Mouse (Mus musculus): ENCODE data around the gene Zfp36. TPM values are rescaled to one million over a fixed set of nuclear protein-coding genes. Genes with fewer than 3 reads are reported as not detected.
A peak's percentile ranks its signal among the peaks of the same experiment; 100 is the strongest.

Zfp36 gene
- polyA plus RNA-seq (2016; fragmentation: Nextera tagmentation; extraction: Ambion mirVana) = 4.5 TPM in 2 replicates

- Histone ChIP-seq H3K27ac (peak within 1 kb of the TSS; percentile 90), H3K27me3 (ENCODE audit: poor library complexity, severe bottlenecking) (peaks cover 14% of the 10 kb centered on the region), H3K9me3 (no peaks in the 10 kb centered on the region), H3K4me3 (peak within 1 kb of the TSS; percentile 69), H3K4me1 (peaks cover 81% of the 10 kb centered on the region), H3K36me3 (replicated peaks) (peaks cover 16% of the 10 kb centered on the region)
- 57% methylated on average over 17 of the region's 17 CpGs for WGBS
- no peak for DNase-seq (ENCODE audit: extremely low spot score, low spot score)
These were observed at the start of gene Zfp36 for GRCm38 (mm10) chr7:28380237-28381016. Gene Zfp36 (minus strand): TSS chr7:28380253.

GRCm38 (mm10) chr7:28427738-28428137 is 47.7 kb upstream of the Zfp36 start:
- Histone ChIP-seq H3K27me3 (ENCODE audit: poor library complexity, severe bottlenecking) (no peaks in the 10 kb centered on the region), H3K27ac (no peak overlapping the region), H3K9me3 (no peaks in the 10 kb centered on the region), H3K36me3 (replicated peaks) (peaks cover 84% of the 10 kb centered on the region), H3K4me3 (no peak overlapping the region), H3K4me1 (peaks cover 3% of the 10 kb centered on the region; the same call in 1 of the 2 replicates)
- DNase-seq (ENCODE audit: extremely low spot score, low spot score) = no peak

GRCm38 (mm10) chr7:28423018-28423417 is 43.0 kb upstream of the Zfp36 start:
- H3K9me3 ChIP-seq = no peaks in the 10 kb centered on the region
- WGBS = 95% methylated on average over 1 of the region's 1 CpGs
- H3K4me3 ChIP-seq = no peak overlapping the region
- H3K36me3 ChIP-seq (replicated peaks) = peaks cover 90% of the 10 kb centered on the region
- H3K4me1 ChIP-seq = no peaks in the 10 kb centered on the region
- H3K27ac ChIP-seq = no peak overlapping the region
- H3K27me3 ChIP-seq (ENCODE audit: poor library complexity, severe bottlenecking) = no peaks in the 10 kb centered on the region
- DNase-seq (ENCODE audit: extremely low spot score, low spot score) = no peak

GRCm38 (mm10) chr7:28419416-28419815 is 39.4 kb upstream of the Zfp36 start:
- DNase-seq (ENCODE audit: extremely low spot score, low spot score) = no peak
- H3K36me3 ChIP-seq (replicated peaks) = peaks cover 100% of the 10 kb centered on the region
- WGBS = 97% methylated on average over 2 of the region's 2 CpGs

GRCm38 (mm10) chr7:28418096-28418670 is 38.1 kb upstream of the Zfp36 start:
- 88% methylated on average over 8 of the region's 8 CpGs for WGBS
- Histone ChIP-seq H3K27me3 (ENCODE audit: poor library complexity, severe bottlenecking) (no peaks in the 10 kb centered on the region), H3K36me3 (replicated peaks) (peaks cover 100% of the 10 kb centered on the region), H3K9me3 (no peaks in the 10 kb centered on the region), H3K4me3 (no peak overlapping the region), H3K27ac (no peak overlapping the region), H3K4me1 (no peaks in the 10 kb centered on the region)
- DNase-seq (ENCODE audit: extremely low spot score, low spot score) = no peak

More at GRCm38 (mm10) chr7:28419416-28419815, 39.4 kb upstream of the Zfp36 start:
- Histone ChIP-seq H3K4me3 (no peak overlapping the region), H3K27ac (no peak overlapping the region), H3K27me3 (ENCODE audit: poor library complexity, severe bottlenecking) (no peaks in the 10 kb centered on the region), H3K4me1 (no peaks in the 10 kb centered on the region), H3K9me3 (no peaks in the 10 kb centered on the region)

GRCm38 (mm10) chr7:28417368-28417767 is 37.3 kb upstream of the Zfp36 start:
- Histone ChIP-seq H3K9me3 (no peaks in the 10 kb centered on the region), H3K27me3 (ENCODE audit: poor library complexity, severe bottlenecking) (no peaks in the 10 kb centered on the region), H3K4me1 (no peaks in the 10 kb centered on the region), H3K27ac (no peak overlapping the region), H3K4me3 (no peak overlapping the region), H3K36me3 (replicated peaks) (peaks cover 100% of the 10 kb centered on the region)
- DNase-seq (ENCODE audit: extremely low spot score, low spot score) = no peak

GRCm38 (mm10) chr7:28412826-28413225 is 32.8 kb upstream of the Zfp36 start:
- H3K4me1 ChIP-seq = no peaks in the 10 kb centered on the region
- H3K4me3 ChIP-seq = no peak overlapping the region
- H3K36me3 ChIP-seq (replicated peaks) = peaks cover 100% of the 10 kb centered on the region
- 93% methylated on average over 4 of the region's 4 CpGs for WGBS
- no peak for DNase-seq (ENCODE audit: extremely low spot score, low spot score)
- no peaks in the 10 kb centered on the region for H3K9me3 ChIP-seq
- no peaks in the 10 kb centered on the region for H3K27me3 ChIP-seq (ENCODE audit: poor library complexity, severe bottlenecking)
- no peak overlapping the region for H3K27ac ChIP-seq

- Histone ChIP-seq H3K27ac (no peak overlapping the region), H3K36me3 (replicated peaks) (peaks cover 100% of the 10 kb centered on the region), H3K4me1 (no peaks in the 10 kb centered on the region), H3K9me3 (no peaks in the 10 kb centered on the region), H3K4me3 (no peak overlapping the region), H3K27me3 (ENCODE audit: poor library complexity, severe bottlenecking) (no peaks in the 10 kb centered on the region)
- 89% methylated on average over 3 of the region's 3 CpGs for whole genome bisulfite sequencing
- DNase-seq (ENCODE audit: extremely low spot score, low spot score) = no peak
These were observed 30.9 kb upstream of the Zfp36 start for GRCm38 (mm10) chr7:28410841-28411475.

- no peaks in the 10 kb centered on the region for H3K27me3 ChIP-seq (ENCODE audit: poor library complexity, severe bottlenecking)
These were observed 21.9 kb upstream of the Zfp36 start for GRCm38 (mm10) chr7:28401942-28402341.

GRCm38 (mm10) chr7:28401030-28401429 is 21.0 kb upstream of the Zfp36 start:
- Histone ChIP-seq H3K36me3 (replicated peaks) (peaks cover 99% of the 10 kb centered on the region), H3K4me3 (no peak overlapping the region), H3K9me3 (no peaks in the 10 kb centered on the region), H3K27me3 (ENCODE audit: poor library complexity, severe bottlenecking) (no peaks in the 10 kb centered on the region), H3K27ac (no peak overlapping the region), H3K4me1 (no peaks in the 10 kb centered on the region)
- no peak for DNase-seq (ENCODE audit: extremely low spot score, low spot score)
- 95% methylated on average over 1 of the region's 1 CpGs for WGBS

More at GRCm38 (mm10) chr7:28401942-28402341, 21.9 kb upstream of the Zfp36 start:
- H3K27ac ChIP-seq = no peak overlapping the region
- H3K36me3 ChIP-seq (replicated peaks) = peaks cover 99% of the 10 kb centered on the region
- H3K9me3 ChIP-seq = no peaks in the 10 kb centered on the region
- 83% methylated on average over 3 of the region's 3 CpGs for WGBS
- no peak overlapping the region for H3K4me3 ChIP-seq
- H3K4me1 ChIP-seq = no peaks in the 10 kb centered on the region
- no peak for DNase-seq (ENCODE audit: extremely low spot score, low spot score)

GRCm38 (mm10) chr7:28398696-28399340 is 18.8 kb upstream of the Zfp36 start:
- Histone ChIP-seq H3K4me1 (peaks cover 2% of the 10 kb centered on the region), H3K4me3 (no peak overlapping the region), H3K27ac (no peak overlapping the region), H3K36me3 (replicated peaks) (peaks cover 96% of the 10 kb centered on the region), H3K9me3 (no peaks in the 10 kb centered on the region), H3K27me3 (ENCODE audit: poor library complexity, severe bottlenecking) (no peaks in the 10 kb centered on the region)
- WGBS = 92% methylated on average over 10 of the region's 10 CpGs
- no peak for DNase-seq (ENCODE audit: extremely low spot score, low spot score)

- Histone ChIP-seq H3K36me3 (replicated peaks) (peaks cover 87% of the 10 kb centered on the region), H3K27ac (no peak overlapping the region), H3K4me3 (no peak overlapping the region), H3K9me3 (no peaks in the 10 kb centered on the region), H3K4me1 (peaks cover 9% of the 10 kb centered on the region), H3K27me3 (ENCODE audit: poor library complexity, severe bottlenecking) (no peaks in the 10 kb centered on the region)
- DNase-seq (ENCODE audit: extremely low spot score, low spot score) = no peak
- 76% methylated on average over 3 of the region's 3 CpGs for WGBS
These were observed 17.9 kb upstream of the Zfp36 start for GRCm38 (mm10) chr7:28398000-28398399.
